Mouse (Mus musculus) lung, adult 2 months (tissue): ENCODE results near the gene Pgs1. TPM values are rescaled to one million over a fixed set of nuclear protein-coding genes. Genes with fewer than 3 reads are reported as not detected.

Experiments used
- DNase-seq: peaks from one replicate; pipeline ENCODE4 v3.0.0; 2022
- H3K4me1 ChIP-seq: fragments of 200-500 bp; 2 replicates; pipeline ENCODE4 v1.6.1; 2011; ENCODE audit warnings: low read length; ENCODE audit not compliant: control insufficient read depth, insufficient read depth
- H3K4me3 ChIP-seq: fragments of 200-500 bp; replicated peaks from 2 replicates; pipeline ENCODE3; 2011; ENCODE audit warnings: low read depth, mild to moderate bottlenecking, control low read depth, low read length; ENCODE audit errors: extremely low read depth
- CTCF ChIP-seq: fragments of 200-500 bp; IDR thresholded peaks from 2 replicates; pipeline ENCODE4 v1.5.1; 2011; ENCODE audit warnings: mild to moderate bottlenecking, low read length, control low read depth; ENCODE audit not compliant: insufficient read depth
- POLR2A ChIP-seq: fragments of 200-500 bp; IDR thresholded peaks from 2 replicates; pipeline ENCODE4 v1.6.1; 2011; ENCODE audit warnings: low read depth, mild to moderate bottlenecking, control low read depth, low read length, borderline replicate concordance; ENCODE audit errors: extremely low read depth
- WGBS: fragments of 180-500 bp; shearing (Covaris S2); methylation state at CpG from one replicate; pipeline ENCODE4 v1.1.7; 2018; 5-methylcytosine and 5-hydroxymethylcytosine counted together
- polyA plus RNA-seq: library from polyadenylated mRNA; depleted of rRNA; stranded (reverse); fragments of >200 nt; gene quantifications from 2 replicates; pipeline ENCODE4 v1.2.3, GENCODE M21; 2012

The Pgs1 gene
- polyA plus RNA-seq, 1 experiment: 83.2 TPM

DNA sequence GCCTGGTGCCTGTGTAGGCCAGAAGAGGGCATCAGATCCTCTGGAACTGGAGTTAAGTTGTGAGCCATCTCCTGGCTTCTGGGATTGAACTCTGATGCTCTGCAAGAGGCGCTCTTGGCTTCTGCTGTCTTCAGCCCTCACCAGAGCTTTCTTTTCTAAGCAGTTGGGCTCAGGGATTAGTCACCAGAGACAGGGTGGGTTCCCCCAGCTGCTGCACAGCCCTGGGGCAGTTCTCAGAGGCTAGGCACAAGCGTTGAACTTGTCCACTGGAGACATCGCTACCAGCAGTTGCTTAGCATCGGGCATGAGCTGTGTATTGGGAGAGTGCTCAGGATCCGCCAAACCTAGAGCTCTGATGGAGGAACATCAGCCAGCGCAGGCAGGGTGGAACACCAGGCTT lies 43.1 kb downstream of the Pgs1 start:
- H3K4me1 ChIP-seq: no peaks in the 10 kb centered on the region
- no peak for TF ChIP-seq POLR2A
- TF ChIP-seq CTCF: no peak
- DNase-seq: no peak
- H3K4me3 ChIP-seq: no peak overlapping the region
- WGBS: 95% methylated on average over 6 of the region's 6 CpGs

DNA sequence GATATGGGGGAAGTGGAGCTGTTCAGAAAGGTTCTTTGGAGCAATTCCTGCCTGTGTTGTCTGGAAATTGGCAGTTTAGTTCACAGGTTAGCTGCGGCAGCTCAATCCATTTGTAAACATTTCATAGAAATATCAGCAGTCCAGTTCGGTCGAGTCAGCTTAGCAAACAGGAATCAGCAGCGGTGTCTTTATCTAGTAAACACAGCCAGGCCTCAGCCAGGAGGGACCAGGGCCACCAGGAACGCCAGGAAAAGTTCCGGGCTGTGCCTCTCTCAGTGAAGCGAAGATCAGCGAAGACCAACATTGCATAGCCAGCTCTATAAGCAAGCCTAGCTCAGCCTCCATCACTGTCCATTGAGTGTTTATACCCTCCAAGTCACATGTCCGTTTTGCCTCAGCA lies 45.0 kb downstream of the Pgs1 start:
- TF ChIP-seq CTCF (no peak), POLR2A (no peak)
- 86% methylated on average over 9 of the region's 9 CpGs for WGBS
- no peak for DNase-seq
- Histone ChIP-seq H3K4me3 (no peak overlapping the region), H3K4me1 (no peaks in the 10 kb centered on the region)

DNA sequence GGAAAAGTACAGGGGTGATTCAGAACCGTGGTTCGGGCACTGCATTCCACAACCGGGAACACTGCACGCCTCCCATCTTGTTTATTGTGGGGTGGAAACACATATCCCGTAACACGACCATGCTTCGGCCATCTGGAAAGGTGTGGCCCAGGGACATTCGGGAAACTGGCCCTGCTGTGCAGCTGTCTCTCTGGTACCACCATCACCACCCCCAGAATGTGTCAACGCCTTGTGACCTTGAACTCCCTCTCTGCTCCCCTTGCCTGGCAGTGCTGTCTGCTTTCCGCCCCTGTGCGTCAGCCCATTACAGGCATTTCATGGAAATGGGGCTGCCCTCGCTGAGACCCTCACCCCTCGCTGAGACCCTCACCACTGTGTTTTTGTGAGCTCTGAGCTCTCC lies 48.3 kb downstream of the Pgs1 start:
- H3K4me3 ChIP-seq: no peak overlapping the region
- DNase-seq: no peak
- TF ChIP-seq POLR2A (no peak), CTCF (no peak)
- no peaks in the 10 kb centered on the region for H3K4me1 ChIP-seq
- 59% methylated on average over 13 of the region's 13 CpGs for WGBS

DNA sequence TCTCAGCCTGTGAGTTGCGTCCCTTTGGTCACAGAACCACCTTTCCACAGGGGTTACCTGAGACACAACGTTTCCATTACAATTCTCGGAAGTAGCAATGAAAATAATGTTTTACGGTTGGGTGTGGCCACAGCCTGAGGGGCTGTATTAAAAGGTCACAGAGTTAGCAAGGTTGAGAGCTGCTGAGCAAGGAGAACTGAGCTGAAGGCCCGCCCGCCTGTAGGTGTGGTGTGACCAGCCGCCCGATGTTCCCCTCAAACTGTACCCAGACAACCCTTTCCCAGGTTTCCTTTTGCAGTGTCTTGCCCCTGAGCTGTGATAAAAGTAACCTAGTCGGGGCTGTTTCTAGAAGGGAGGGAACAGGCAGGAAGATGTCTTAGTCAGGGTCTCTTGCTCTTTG lies 49.0 kb downstream of the Pgs1 start:
- H3K4me1 ChIP-seq: no peaks in the 10 kb centered on the region
- 44% methylated on average over 9 of the region's 9 CpGs for WGBS
- no peak for TF ChIP-seq CTCF
- no peak for TF ChIP-seq POLR2A
- DNase-seq: no peak
- H3K4me3 ChIP-seq: no peak overlapping the region

DNA sequence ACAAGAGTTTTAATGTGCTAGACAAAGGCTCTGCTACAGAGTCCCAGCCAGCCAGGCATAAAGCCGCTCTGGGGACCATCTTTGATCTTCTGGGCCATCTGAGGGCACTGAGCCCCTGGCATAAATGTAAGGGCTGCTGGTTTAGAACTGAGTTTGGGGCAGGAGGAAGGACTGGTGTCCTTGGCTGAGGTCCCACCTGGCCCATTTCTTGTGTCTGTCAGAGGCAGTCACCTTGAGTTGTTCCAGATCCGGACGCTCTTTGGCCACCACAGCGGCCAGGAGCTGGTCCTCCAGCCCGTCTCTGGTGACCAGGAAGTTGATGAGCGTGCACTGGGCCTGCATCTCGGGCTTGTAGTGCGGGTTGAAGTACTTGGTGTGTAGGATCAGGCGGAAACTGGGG lies 56.7 kb downstream of the Pgs1 start:
- TF ChIP-seq CTCF: no peak
- no peak for TF ChIP-seq POLR2A

DNA sequence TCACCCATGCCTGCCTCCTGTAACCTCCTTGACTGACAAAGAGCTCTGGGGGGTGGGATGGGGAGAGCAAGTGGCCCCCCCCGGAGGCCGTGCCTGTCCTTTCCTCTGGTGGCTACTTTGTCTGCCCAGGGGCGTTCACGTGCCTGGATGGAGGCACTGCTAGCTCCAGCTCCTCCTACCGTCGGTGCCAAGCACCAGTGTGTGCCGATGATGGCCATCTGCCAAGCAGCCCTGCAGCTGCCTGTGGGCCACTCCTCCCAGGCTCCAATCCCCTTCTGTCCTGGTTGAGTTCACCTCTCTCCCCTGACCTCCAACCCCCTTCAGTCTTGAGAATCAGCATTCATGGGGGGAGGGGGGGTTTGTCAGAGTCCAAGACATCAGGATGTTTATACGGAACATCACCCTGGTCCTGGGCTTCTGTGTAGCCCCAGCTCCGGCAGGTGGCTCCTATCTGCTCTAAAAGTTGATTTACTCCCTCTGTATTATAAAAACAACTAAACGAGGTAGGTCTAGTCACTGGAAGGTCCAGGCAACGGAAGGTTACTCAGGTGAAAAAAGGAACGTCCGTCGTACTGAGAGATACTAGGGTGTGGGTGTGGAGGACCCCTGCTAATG lies 57.3 kb downstream of the Pgs1 start:
- no peak for TF ChIP-seq POLR2A
- TF ChIP-seq CTCF: no peak
- DNase-seq: no peak
- H3K4me1 ChIP-seq: no peaks in the 10 kb centered on the region
- no peak overlapping the region for H3K4me3 ChIP-seq
- WGBS: 30% methylated on average over 14 of the region's 14 CpGs

More for the DNA sequence above, 56.7 kb downstream of the Pgs1 start:
- H3K4me1 ChIP-seq: no peaks in the 10 kb centered on the region
- 75% methylated on average over 9 of the region's 9 CpGs for WGBS
- H3K4me3 ChIP-seq: no peak overlapping the region
- no peak for DNase-seq

DNA sequence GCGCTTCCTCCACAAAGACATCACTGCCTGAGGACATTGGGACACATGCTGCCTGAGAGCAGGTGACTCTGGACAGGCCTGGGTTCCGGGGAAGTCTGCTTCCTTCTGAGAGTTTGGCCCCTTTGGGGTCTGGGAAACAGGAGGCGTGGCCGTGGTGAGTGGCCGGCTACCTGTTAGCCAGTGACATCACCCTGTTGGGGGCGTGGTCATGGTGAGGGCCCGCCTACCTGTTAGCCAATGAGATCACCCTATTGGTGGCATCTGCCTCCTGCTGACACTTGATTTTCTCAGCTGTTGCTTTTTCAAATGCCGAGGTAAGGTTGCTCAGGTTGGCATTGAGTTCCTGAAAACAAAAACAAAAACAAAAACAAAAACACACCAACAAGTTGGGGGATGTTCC lies 63.5 kb downstream of the Pgs1 start:
- DNase-seq: no peak
- 41% methylated on average over 8 of the region's 8 CpGs for WGBS
- TF ChIP-seq POLR2A (no peak), CTCF (no peak)
- no peak overlapping the region for H3K4me3 ChIP-seq
- H3K4me1 ChIP-seq: no peaks in the 10 kb centered on the region

DNA sequence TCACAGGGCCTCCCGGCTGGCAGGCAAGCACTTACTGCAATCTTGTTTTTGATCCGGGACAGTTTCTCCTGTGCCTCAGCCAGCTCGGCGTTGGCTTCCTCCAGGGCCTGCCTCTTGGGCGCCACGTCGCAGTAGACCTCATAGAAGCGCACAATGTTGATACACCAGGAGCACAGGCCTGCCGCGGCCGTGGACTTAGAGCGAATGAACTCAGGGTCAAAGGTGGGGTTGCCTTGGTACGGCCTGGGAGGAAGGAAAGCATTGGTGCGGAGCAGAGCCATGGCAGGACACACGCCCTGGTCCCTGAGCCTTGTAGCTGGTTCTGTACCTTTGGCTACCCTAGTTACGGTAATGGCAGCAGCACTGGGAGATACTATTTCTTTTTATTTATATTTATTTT lies 64.1 kb downstream of the Pgs1 start:
- Histone ChIP-seq H3K4me1 (no peaks in the 10 kb centered on the region), H3K4me3 (no peak overlapping the region)
- no peak for TF ChIP-seq CTCF
- TF ChIP-seq POLR2A: no peak
- no peak for DNase-seq
- 77% methylated on average over 16 of the region's 16 CpGs for WGBS

DNA sequence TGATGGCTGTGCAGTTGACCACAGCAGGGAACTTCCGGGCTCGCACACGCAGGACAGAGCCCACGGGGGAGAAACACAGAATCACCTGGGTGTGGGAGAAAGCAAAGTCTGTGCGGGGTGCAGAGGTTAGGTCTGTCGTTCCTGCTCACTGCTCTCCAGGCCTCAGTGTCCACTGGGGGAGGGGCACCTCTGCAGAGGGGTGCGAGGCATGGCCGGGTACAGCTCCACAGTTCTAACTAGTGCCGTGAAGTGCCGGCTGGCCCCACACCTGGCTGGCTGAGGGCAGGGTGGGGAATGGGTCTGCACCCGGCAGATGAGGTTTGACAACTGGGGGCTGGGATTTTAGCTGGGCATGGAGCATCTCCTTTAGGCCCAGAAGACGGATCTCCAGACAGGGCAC lies 72.3 kb downstream of the Pgs1 start:
- DNase-seq: no peak
- H3K4me1 ChIP-seq: no peaks in the 10 kb centered on the region
- TF ChIP-seq POLR2A: no peak
- TF ChIP-seq CTCF: no peak
- WGBS: 72% methylated on average over 12 of the region's 12 CpGs
- H3K4me3 ChIP-seq: no peak overlapping the region

DNA sequence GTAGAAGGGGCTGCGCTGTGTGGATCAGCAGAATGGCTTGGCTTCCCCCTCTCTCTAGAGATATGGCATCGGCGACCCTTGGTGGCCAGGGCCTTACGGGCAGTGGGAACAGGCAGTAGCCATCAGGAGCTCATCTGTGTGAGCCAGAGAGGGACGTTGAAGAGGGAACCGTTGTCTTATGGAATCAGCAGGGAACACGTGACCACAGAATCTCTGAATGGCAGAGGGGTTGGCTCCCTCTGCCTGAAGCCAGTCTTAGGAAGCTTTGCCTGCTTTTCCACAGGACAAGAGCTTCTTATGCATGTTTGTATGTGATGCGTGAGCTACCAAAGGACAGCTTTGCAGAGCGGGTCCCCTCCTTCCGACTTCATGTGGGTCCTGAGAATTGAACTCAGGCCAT lies 72.8 kb downstream of the Pgs1 start:
- no peaks in the 10 kb centered on the region for H3K4me1 ChIP-seq
- TF ChIP-seq POLR2A (no peak), CTCF (no peak)
- 60% methylated on average over 10 of the region's 10 CpGs for WGBS
- no peak overlapping the region for H3K4me3 ChIP-seq
- DNase-seq: no peak
